Mouse (Mus musculus) midbrain, embryonic 14.5 days (tissue): ENCODE measurements at regions not wholly inside any gene's neighbourhood (a gene's known extent, or its start where the extent isn't known, plus 50 kb on each side); places are given as distances from the start of the nearest gene placed in this dataset.

Source experiments
- ATAC-seq: fragments of 200-750 bp; cut with Nextera tagmentation; 2 replicates; pipeline ENCODE4 v1.8.0; 2017; ENCODE audit warnings: moderate number of reproducible peaks, moderate library complexity; ENCODE audit not compliant: low FRiP score, low TSS enrichment
- DNase-seq: peaks from one replicate; pipeline ENCODE4 v3.0.0-alpha.2; 2015
- H3K27ac ChIP-seq: fragments of 300-500 bp; sonication (generic); replicated peaks from 2 replicates; pipeline ENCODE4 v1.5.1; 2014; ENCODE audit warnings: mild to moderate bottlenecking, low read depth, low read length, moderate library complexity
- H3K27me3 ChIP-seq: fragments of 300-500 bp; sonication (generic); 2 replicates; pipeline ENCODE4 v1.6.1; 2014; ENCODE audit warnings: low read length, control low read depth, mixed read lengths; ENCODE audit not compliant: control insufficient read depth, insufficient read depth
- H3K36me3 ChIP-seq: fragments of 300-500 bp; sonication (generic); 2 replicates; pipeline ENCODE4 v1.6.1; 2014; ENCODE audit warnings: low read length, control low read depth; ENCODE audit not compliant: control insufficient read depth, insufficient read depth
- H3K4me1 ChIP-seq: fragments of 300-500 bp; sonication (generic); 2 replicates; pipeline ENCODE4 v1.6.1; 2014; ENCODE audit warnings: mild to moderate bottlenecking, antibody characterized with exemption, low read length, control low read depth; ENCODE audit not compliant: control insufficient read depth, insufficient read depth
- H3K4me2 ChIP-seq: fragments of 300-500 bp; sonication (generic); 2 replicates; pipeline ENCODE4 v1.6.1; 2014; ENCODE audit warnings: mild to moderate bottlenecking, low read length, moderate library complexity
- H3K4me3 ChIP-seq: fragments of 300-500 bp; sonication (generic); replicated peaks from 2 replicates; pipeline ENCODE4 v1.5.1; 2014; ENCODE audit warnings: low read depth, low read length
- H3K9ac ChIP-seq: fragments of 300-500 bp; sonication (generic); replicated peaks from 2 replicates; pipeline ENCODE4 v1.6.1; 2014; ENCODE audit warnings: mild to moderate bottlenecking, low read length, moderate library complexity
- H3K9me3 ChIP-seq: fragments of 300-500 bp; sonication (generic); 2 replicates; pipeline ENCODE4 v1.6.1; 2016; ENCODE audit warnings: low read length, control low read depth, mixed read lengths; ENCODE audit not compliant: control insufficient read depth
- WGBS: fragments of 180-500 bp; shearing (Covaris S2); extraction: QIAGEN DNeasy Blood & Tissue Kit; methylation state at CpG from one replicate; pipeline ENCODE4 v1.1.7; 2014; 5-methylcytosine and 5-hydroxymethylcytosine counted together

DNA sequence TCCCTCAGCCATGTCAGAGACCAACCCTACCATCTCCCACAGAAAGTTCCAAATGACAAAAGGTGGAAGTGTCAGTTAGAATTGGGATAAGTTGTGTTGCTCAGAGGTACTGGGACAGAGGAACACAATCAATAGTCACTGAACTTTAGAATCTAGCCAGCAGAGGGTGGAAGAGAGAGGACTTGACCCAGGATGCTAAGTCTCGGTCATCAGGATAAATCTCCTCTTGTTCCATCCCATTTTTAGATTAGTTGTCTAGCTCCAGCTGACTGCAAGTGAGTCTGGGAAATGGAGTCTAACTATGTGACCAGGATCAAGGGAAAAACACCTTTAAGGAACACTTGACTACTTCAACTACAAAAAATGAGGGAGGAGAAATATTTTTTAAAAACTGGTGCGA lies 91.5 kb downstream of the Fam84b start:
- H3K9me3 ChIP-seq: no peaks in the 10 kb centered on the region
- no peak for ATAC-seq
- no peak overlapping the region for H3K27ac ChIP-seq
- H3K4me3 ChIP-seq: no peak overlapping the region
- H3K9ac ChIP-seq: no peak overlapping the region
- H3K27me3 ChIP-seq: no peaks in the 10 kb centered on the region
- no peaks in the 10 kb centered on the region for H3K36me3 ChIP-seq
- H3K4me2 ChIP-seq: no peak overlapping the region
- WGBS: 78% methylated on average over 2 of the region's 2 CpGs
- H3K4me1 ChIP-seq: no peaks in the 10 kb centered on the region
- no peak for DNase-seq

DNA sequence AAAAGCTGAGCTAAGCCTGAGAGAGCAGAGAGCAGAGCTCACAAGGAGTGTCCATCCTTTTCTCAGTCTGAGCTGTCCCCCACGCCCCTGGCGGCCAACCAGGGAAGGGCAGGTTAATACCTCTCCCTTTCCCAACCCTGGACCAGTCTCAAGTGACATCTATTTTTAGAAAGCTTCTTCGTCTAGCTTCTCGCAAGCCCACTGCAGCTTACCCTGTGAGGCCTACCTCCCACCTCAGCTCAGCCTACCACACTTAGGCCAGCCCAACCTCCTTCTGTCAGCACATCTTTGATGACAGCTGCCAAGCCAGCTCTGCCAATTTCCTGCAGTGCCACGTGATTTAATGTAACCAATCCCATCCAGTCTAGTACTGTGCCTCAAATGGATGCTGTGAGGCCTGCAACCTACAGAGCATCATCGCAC lies 93.6 kb downstream of the Fam84b start:
- no peaks in the 10 kb centered on the region for H3K36me3 ChIP-seq
- no peak overlapping the region for H3K27ac ChIP-seq
- DNase-seq (peak; percentile 53), ATAC-seq (peak; percentile 55)
- H3K27me3 ChIP-seq: no peaks in the 10 kb centered on the region
- H3K4me3 ChIP-seq: no peak overlapping the region
- 36% methylated on average over 6 of the region's 6 CpGs for WGBS
- H3K9ac ChIP-seq: no peak overlapping the region
- no peaks in the 10 kb centered on the region for H3K4me1 ChIP-seq
- no peak overlapping the region for H3K4me2 ChIP-seq
- no peaks in the 10 kb centered on the region for H3K9me3 ChIP-seq

DNA sequence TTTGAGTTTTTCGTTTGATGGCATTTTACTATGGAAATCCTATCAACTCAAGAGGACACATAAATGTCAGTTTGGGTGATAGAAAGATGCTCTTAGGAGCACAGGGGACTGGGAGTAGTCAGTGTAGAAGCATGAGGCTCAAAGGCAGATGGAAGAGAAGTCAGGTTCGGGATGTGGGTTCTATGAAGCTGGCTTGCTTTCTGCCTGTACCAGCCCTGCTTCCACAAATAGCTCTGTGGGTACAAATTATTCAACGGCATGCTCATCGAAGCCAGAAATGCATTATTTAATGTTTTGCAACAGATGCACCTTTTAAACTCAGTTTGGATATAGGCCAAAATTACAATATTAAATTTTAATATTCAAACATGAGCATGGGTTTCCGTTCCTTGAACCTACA lies 99.3 kb downstream of the Fam84b start:
- H3K27me3 ChIP-seq: no peaks in the 10 kb centered on the region
- no peaks in the 10 kb centered on the region for H3K36me3 ChIP-seq
- H3K9ac ChIP-seq: no peak overlapping the region
- H3K4me2 ChIP-seq: no peak overlapping the region
- DNase-seq (no peak), ATAC-seq (no peak)
- no peaks in the 10 kb centered on the region for H3K9me3 ChIP-seq
- no peaks in the 10 kb centered on the region for H3K4me1 ChIP-seq
- H3K4me3 ChIP-seq: no peak overlapping the region
- WGBS: 91% methylated on average over 5 of the region's 5 CpGs
- no peak overlapping the region for H3K27ac ChIP-seq

DNA sequence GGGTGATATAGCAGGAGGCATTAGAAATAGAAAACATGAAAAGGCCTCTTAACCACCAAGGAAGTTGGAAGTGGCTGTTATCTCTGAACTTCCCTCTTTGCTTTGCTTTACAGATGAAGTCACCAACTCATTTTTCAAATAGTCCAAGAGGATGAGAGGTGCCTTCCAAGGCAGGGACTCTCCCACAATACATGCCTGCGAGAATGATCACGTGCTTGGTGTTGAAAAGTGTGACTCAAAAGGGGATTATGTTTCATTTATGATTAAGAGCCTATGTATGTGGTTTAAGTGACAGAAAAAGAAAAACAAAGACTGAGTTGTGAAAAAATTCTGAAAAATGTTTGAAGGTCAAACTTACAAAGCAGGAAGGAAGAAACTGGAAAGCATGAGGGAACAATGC lies 114.0 kb downstream of the Fam84b start:
- no peaks in the 10 kb centered on the region for H3K36me3 ChIP-seq
- H3K27ac ChIP-seq: no peak overlapping the region
- DNase-seq (no peak), ATAC-seq (no peak)
- H3K4me1 ChIP-seq: no peaks in the 10 kb centered on the region
- H3K9me3 ChIP-seq: no peaks in the 10 kb centered on the region
- H3K4me2 ChIP-seq: no peak overlapping the region
- H3K4me3 ChIP-seq: no peak overlapping the region
- 81% methylated on average over 2 of the region's 2 CpGs for WGBS
- H3K27me3 ChIP-seq: no peaks in the 10 kb centered on the region
- H3K9ac ChIP-seq: no peak overlapping the region

DNA sequence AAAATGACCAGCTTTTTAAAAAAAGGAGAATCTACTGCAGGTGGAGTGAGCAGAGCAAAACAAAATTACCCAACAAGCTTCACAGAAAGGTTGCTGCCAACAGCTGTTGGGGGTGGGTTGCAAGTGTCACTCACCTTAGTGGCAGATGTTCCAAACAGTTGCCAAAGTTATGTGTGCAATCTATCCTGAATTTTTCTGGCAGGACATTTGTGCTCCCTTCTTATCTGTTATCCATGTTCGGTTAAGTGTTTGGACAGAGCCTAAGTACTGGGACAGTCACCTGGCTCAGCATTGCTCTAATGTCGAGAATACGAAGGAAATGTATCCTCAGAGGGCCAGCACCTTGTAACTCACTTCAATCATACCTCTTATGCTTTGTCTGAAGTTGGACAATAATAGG lies 115.3 kb downstream of the Fam84b start:
- no peaks in the 10 kb centered on the region for H3K36me3 ChIP-seq
- H3K4me3 ChIP-seq: no peak overlapping the region
- no peak overlapping the region for H3K27ac ChIP-seq
- no peak overlapping the region for H3K9ac ChIP-seq
- no peaks in the 10 kb centered on the region for H3K27me3 ChIP-seq
- H3K4me2 ChIP-seq: no peak overlapping the region
- H3K9me3 ChIP-seq: no peaks in the 10 kb centered on the region
- no peaks in the 10 kb centered on the region for H3K4me1 ChIP-seq
- ATAC-seq (no peak), DNase-seq (no peak)
- WGBS: 92% methylated on average over 3 of the region's 3 CpGs

DNA sequence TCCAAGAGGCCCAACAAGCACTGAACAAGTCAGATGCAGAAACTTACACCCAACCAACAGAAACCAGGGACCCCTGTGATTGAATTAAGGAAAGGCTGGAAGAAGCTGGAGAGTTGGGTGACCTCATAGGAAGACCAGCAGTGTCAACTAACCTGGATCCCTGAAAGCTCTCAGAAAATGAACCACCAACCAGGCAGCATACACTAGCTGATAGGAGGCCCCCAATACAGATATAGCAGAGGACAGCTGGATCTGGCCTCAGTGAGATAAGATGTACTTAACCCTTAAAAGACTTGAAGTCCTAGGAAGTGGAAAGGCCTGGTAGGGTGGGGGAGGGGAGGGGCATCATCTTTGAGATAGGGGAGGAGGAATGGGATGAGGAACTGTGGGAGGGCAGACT lies 121.2 kb downstream of the Fam84b start:
- H3K4me3 ChIP-seq: no peak overlapping the region
- no peaks in the 10 kb centered on the region for H3K9me3 ChIP-seq
- H3K9ac ChIP-seq: no peak overlapping the region
- no peak overlapping the region for H3K27ac ChIP-seq
- no peaks in the 10 kb centered on the region for H3K27me3 ChIP-seq
- H3K4me2 ChIP-seq: no peak overlapping the region
- no peak for DNase-seq
- H3K36me3 ChIP-seq: no peaks in the 10 kb centered on the region
- no peak for ATAC-seq
- H3K4me1 ChIP-seq: no peaks in the 10 kb centered on the region

DNA sequence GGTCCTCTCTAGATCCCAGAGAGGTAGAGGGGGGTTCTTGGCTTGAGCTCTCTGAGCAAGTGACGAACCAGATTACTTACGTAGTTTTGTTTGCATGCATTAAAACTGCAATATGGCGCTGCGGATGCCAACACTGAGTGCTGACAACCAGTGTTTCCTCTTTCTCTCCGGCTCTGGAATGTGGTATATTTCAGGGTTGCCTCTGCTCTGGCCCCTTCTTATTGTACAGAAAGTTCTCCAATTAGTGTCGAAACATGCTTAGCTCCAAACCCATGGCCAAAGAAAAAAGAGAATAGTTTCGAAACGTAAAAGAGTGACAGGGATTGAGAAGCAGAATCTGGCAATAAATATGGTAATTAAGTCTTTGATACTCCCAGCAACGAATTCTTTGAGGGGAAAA lies 124.8 kb downstream of the Fam84b start:
- no peak overlapping the region for H3K9ac ChIP-seq
- H3K4me3 ChIP-seq: no peak overlapping the region
- no peaks in the 10 kb centered on the region for H3K36me3 ChIP-seq
- H3K4me2 ChIP-seq: no peak overlapping the region
- ATAC-seq (no peak), DNase-seq (no peak)
- H3K9me3 ChIP-seq: no peaks in the 10 kb centered on the region
- no peaks in the 10 kb centered on the region for H3K4me1 ChIP-seq
- H3K27me3 ChIP-seq: no peaks in the 10 kb centered on the region
- H3K27ac ChIP-seq: no peak overlapping the region
- WGBS: 50% methylated on average over 9 of the region's 9 CpGs

DNA sequence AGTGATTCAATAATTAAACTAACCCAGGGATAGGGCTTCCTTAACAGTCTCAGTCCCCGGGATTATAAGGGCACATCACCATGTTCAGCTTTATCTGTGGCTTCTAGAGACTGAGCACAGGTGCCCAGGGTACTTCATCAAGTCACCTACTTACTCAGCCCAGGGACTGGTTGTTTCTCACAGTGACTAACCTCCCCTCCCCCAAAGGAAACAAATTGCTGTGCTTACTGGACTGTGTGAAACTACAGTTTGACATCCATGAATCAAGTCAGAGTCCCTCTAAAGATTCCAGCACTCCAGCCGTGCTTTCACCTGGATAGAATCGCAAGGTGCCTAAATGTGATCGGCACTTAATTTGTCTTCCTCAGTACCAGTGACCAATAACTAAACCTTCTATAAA lies 125.2 kb downstream of the Fam84b start:
- H3K27me3 ChIP-seq: no peaks in the 10 kb centered on the region
- H3K4me3 ChIP-seq: no peak overlapping the region
- H3K4me1 ChIP-seq: no peaks in the 10 kb centered on the region
- H3K27ac ChIP-seq: no peak overlapping the region
- H3K9me3 ChIP-seq: no peaks in the 10 kb centered on the region
- H3K4me2 ChIP-seq: no peak overlapping the region
- ATAC-seq (no peak), DNase-seq (no peak)
- H3K36me3 ChIP-seq: no peaks in the 10 kb centered on the region
- 89% methylated on average over 4 of the region's 4 CpGs for WGBS
- no peak overlapping the region for H3K9ac ChIP-seq

DNA sequence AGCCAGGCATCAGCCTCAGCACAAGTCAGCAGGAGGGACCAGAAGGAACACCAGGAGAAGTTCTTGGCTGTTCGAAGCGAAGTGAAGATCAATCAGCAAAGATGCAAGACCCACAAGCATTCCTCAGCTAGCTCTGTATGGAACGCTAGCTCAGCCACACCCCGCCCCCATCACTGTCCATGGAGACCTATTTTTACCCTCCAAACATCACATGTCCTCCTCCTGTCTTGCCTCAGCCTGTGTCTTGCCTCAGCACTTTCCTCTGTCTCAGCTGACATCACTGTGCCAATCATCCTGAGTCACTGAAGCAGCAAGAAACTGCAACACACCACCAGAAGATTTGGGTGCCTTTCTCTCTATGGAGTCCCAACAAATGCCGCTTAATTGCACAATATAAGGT lies 134.2 kb downstream of the Fam84b start:
- Histone ChIP-seq H3K4me1 (no peaks in the 10 kb centered on the region), H3K36me3 (no peaks in the 10 kb centered on the region), H3K27me3 (no peaks in the 10 kb centered on the region), H3K4me2 (no peak overlapping the region), H3K9ac (no peak overlapping the region), H3K9me3 (no peaks in the 10 kb centered on the region), H3K4me3 (no peak overlapping the region), H3K27ac (no peak overlapping the region)
- ATAC-seq (no peak), DNase-seq (no peak)
- 94% methylated on average over 5 of the region's 5 CpGs for WGBS
